Mouse (Mus musculus): ENCODE data around the gene Anxa8. TPM values are rescaled to one million over a fixed set of nuclear protein-coding genes. Genes with fewer than 3 reads are reported as not detected.

The Anxa8 gene
- total RNA-seq, 2 experiments from 2014 or later = 2.2 to 3.1 TPM

- DNase-seq (ENCODE audit: low spot score in 2 of 2) = no peak
Measured at GRCm38 (mm10) chr14:34119046-34119723, 33.4 kb downstream of the Anxa8 start.

GRCm38 (mm10) chr14:34120016-34120910, 34.5 kb downstream of the Anxa8 start:
- no peak for DNase-seq (ENCODE audit: low spot score in 2 of 2)

GRCm38 (mm10) chr14:34120923-34121351, 35.2 kb downstream of the Anxa8 start:
- DNase-seq (ENCODE audit: low spot score in 2 of 2) = no peak

GRCm38 (mm10) chr14:34121691-34122090, 35.9 kb downstream of the Anxa8 start:
- DNase-seq (ENCODE audit: low spot score in 2 of 2) = no peak

DNA sequence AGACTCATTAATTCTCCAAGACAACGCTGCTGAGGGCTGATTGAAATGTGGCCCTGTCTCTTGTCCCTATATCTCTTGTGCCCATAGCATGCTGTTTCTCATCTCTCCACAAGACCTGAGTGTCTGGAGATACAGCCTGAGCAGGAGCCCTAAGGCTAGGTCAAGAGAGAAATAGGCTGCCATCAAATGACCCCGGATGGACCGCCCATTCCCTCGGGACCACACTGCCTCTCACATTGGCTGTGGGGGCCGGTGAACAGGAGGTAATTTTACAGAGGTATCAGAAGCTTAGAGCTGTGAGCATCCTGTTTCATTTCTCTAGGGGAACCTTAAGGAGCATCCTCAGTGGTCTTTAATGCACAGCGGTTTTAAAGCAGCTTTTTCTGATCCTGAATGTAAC, 45.4 kb downstream of the Anxa8 start:
- no peak for DNase-seq (ENCODE audit: low spot score in 2 of 2)

DNA sequence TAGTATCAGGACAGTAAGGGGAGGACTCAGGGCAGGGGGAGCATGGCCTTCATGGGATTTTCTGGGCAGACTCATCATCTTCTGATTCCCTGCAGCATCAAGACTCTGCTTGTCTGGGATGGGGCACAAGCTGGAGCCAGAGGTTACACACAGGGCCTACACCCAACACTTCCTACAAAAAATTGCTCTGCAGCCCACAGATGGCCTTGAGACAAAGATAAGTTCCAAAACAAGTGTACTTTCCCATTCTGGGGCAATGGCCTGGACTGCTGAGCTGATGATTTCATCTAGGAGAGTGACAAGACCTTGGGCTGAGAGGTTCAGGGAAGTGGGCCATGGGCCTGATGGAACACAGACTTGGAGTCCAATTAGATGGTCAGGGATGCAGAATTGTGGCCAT, 49.6 kb downstream of the Anxa8 start:
- DNase-seq (ENCODE audit: low spot score in 2 of 2) = no peak

- DNase-seq (ENCODE audit: low spot score in 2 of 2) = no peak
Measured at GRCm38 (mm10) chr14:34139671-34140664, 54.2 kb downstream of the Anxa8 start.

DNA sequence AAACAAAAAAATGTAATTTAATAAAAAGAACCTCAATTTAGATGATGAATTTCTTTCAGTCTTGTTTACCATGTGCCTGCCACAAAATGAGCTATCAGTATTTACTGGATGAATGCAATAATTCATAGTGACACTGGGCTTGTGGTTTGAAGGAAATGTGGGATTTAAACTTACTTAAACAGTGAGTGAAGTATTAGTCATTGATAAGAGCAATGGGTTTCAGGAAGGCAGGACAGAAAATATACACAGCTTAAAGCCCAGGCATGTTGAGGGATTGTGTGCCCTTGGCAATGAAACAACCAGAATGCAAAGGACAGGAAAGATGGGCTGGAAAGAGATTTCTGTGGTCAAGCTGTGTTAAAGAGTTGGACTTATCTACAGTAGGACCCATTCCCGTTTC, 56.5 kb downstream of the Anxa8 start:
- no peak for DNase-seq (ENCODE audit: low spot score in 2 of 2)

GRCm38 (mm10) chr14:34142915-34143314, 57.1 kb downstream of the Anxa8 start:
- DNase-seq (ENCODE audit: low spot score in 2 of 2) = no peak

Other genes with a start within 250 kb of the Anxa8 start
- 1 to 10 TPM; 3.5 to 5.0 TPM for gene Gdf10, start 162.4 kb upstream of the Anxa8 start, total RNA-seq (2021)
- gene Gdf2, start 144.9 kb upstream of the Anxa8 start, total RNA-seq (2021) = not detected
- gene Rbp3, start 132.0 kb upstream of the Anxa8 start, total RNA-seq (2021) = not detected
- gene Zfp488, start 107.2 kb upstream of the Anxa8 start, total RNA-seq (2021) = under 1 TPM; 0.18 to 0.29 TPM
- not detected for gene Gm30083, start 70.8 kb upstream of the Anxa8 start, total RNA-seq (2021)
- gene Gm5460, start 69.2 kb upstream of the Anxa8 start, total RNA-seq (2021) = under 1 TPM in 1 of 2 experiments, not detected in 1; 0.13 TPM
- not detected for gene Antxrl, start 33.3 kb upstream of the Anxa8 start, total RNA-seq (2021)
- not detected for gene A630023A22Rik, start 16.8 kb downstream of the Anxa8 start, total RNA-seq (2021)
- gene Npy4r, start 66.5 kb downstream of the Anxa8 start, total RNA-seq (2021) = under 1 TPM; 0.13 to 0.17 TPM
- 1 to 10 TPM; 1.0 to 1.5 TPM for gene Gprin2, start 115.7 kb downstream of the Anxa8 start, total RNA-seq (2021)
- gene Syt15, start 133.6 kb downstream of the Anxa8 start, total RNA-seq (2021) = 1 to 10 TPM; 1.2 to 2.0 TPM
- gene Shld2, start 224.5 kb downstream of the Anxa8 start, total RNA-seq (2021) = 10 to 100 TPM in 1 of 2 experiments, 1 to 10 TPM in 1; 9.2 to 13.0 TPM
- gene Glud1, start 224.7 kb downstream of the Anxa8 start, total RNA-seq (2021) = 100 to 1,000 TPM; 133 to 135 TPM

Data from gastrocnemius, postnatal 4 days (tissue).